In the genomic region with DNA sequence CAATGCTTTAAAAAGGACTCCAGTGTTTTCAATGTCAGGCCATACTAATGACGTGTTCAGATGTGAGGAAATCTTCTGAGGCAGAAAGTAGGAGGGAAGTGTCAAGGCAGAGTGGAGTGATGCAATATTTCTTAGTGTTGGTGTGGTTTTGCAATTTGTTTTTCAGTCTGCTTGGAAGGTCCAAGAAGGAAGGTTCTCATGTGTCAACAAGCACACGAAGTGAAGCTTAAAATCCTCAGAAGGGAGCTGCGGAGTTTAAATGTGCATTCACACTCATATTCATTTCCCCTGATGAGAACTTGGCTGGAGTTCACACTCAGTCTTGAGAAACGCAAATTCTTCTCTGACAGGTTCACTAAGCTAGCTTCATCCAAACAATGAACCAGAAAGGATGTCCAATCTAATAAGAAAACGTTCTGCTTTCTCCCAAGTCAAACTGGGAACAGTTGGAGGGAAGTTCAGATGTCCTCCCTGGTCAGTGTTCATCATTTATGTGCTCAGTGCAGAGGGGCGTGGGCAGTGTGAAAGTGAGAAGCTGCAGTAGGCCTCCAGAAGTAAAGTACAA, we compare ENCODE assay signal across 9 mouse cellular contexts.
DNase-seq lines count a peak whose midpoint lies in the region; ATAC-seq and TF ChIP-seq lines count a peak whose summit lies in the region.
"Had no signal": no experiment of that assay in that cellular context is flagged by ENCODE, and none has a peak within 500 bp of the region (broad histone marks: within the 10 kb centered on the region; RNA-seq: fewer than 3 reads in every experiment).

No protein-coding gene starts in this region.

- TF ChIP-seq POLR2A in spleen, adult 2 months (IDR thresholded peaks at IDR 0.05; ENCODE audit: low read depth, low read length): no peak

- 44% methylated on average over 6 of the region's 6 CpGs for WGBS in embryonic facial prominence, embryonic 14.5 days
- 74% methylated on average over 6 of the region's 6 CpGs for WGBS in embryonic facial prominence, embryonic 10.5 days
- 51% methylated on average over 6 of the region's 6 CpGs for WGBS in spleen, adult 2 months
- 28% methylated on average over 6 of the region's 6 CpGs for WGBS in stomach, embryonic 15.5 days

- peak; percentile 71 for DNase-seq in embryonic facial prominence, embryonic 14.5 days (ENCODE audit: low spot score)
- no peak for DNase-seq in embryonic facial prominence, embryonic 10.5 days (ENCODE audit: low spot score)
- no peak for DNase-seq in spleen, adult 2 months (ENCODE audit: low read depth in 1 of 2, low spot score in 2 of 2)
- no peak for DNase-seq in spleen, adult 18-20 months
- peak; percentile 11 for DNase-seq in kidney, postnatal 10 days
- DNase-seq in natural killer cell, adult 2 months (ENCODE audit: low spot score in 2 of 2): no peak
- DNase-seq: adrenal gland, postnatal 36 days had no signal

- H3K27me3 ChIP-seq in embryonic facial prominence, embryonic 14.5 days (replicated peaks; ENCODE audit: control insufficient read depth, insufficient read depth, low read length): no peaks in the 10 kb centered on the region
- H3K27me3 ChIP-seq in embryonic facial prominence, embryonic 10.5 days (replicated peaks; ENCODE audit: low read depth, poor library complexity, severe bottlenecking): no peaks in the 10 kb centered on the region
- H3K27me3 ChIP-seq in spleen, adult 2 months (ENCODE audit: control insufficient read depth, insufficient read depth, low read length): no peaks in the 10 kb centered on the region
- no peaks in the 10 kb centered on the region for H3K27me3 ChIP-seq in stomach, embryonic 15.5 days (replicated peaks)

- ATAC-seq in embryonic facial prominence, embryonic 14.5 days (ENCODE audit: low read depth): peak; percentile 55; the same call in 1 of the 2 replicates
- ATAC-seq in stomach, embryonic 15.5 days (ENCODE audit: insufficient read depth, low FRiP score, low read depth): peak; percentile 56; the same call in 1 of the 2 replicates
- no peak for ATAC-seq in frontal cortex, adult (ENCODE audit: low TSS enrichment)

- no peak for TF ChIP-seq CTCF in spleen, adult 2 months (IDR thresholded peaks at IDR 0.05; ENCODE audit: extremely low read depth, insufficient read depth, insufficient read length, insufficient replicate concordance)

- H3K9ac ChIP-seq in embryonic facial prominence, embryonic 14.5 days (ENCODE audit: low read depth, low read length): no peak overlapping the region
- no peak overlapping the region for H3K9ac ChIP-seq in stomach, embryonic 15.5 days

- no peak overlapping the region for H3K4me2 ChIP-seq in embryonic facial prominence, embryonic 14.5 days (ENCODE audit: low read depth, low read length)
- H3K4me2 ChIP-seq in stomach, embryonic 15.5 days: no peak overlapping the region

- H3K36me3 ChIP-seq in embryonic facial prominence, embryonic 14.5 days (ENCODE audit: control insufficient read depth, insufficient read depth, low read length): no peaks in the 10 kb centered on the region
- H3K36me3 ChIP-seq in embryonic facial prominence, embryonic 10.5 days (replicated peaks): no peaks in the 10 kb centered on the region
- no peaks in the 10 kb centered on the region for H3K36me3 ChIP-seq in spleen, adult 2 months (ENCODE audit: control insufficient read depth, insufficient read depth, low read length)
- no peaks in the 10 kb centered on the region for H3K36me3 ChIP-seq in stomach, embryonic 15.5 days

- no peaks in the 10 kb centered on the region for H3K9me3 ChIP-seq in embryonic facial prominence, embryonic 14.5 days (ENCODE audit: control insufficient read depth, low read length)
- no peaks in the 10 kb centered on the region for H3K9me3 ChIP-seq in embryonic facial prominence, embryonic 10.5 days
- no peaks in the 10 kb centered on the region for H3K9me3 ChIP-seq in stomach, embryonic 15.5 days

- no peak overlapping the region for H3K4me3 ChIP-seq in embryonic facial prominence, embryonic 14.5 days (ENCODE audit: low read depth, low read length)
- no peak overlapping the region for H3K4me3 ChIP-seq in embryonic facial prominence, embryonic 10.5 days
- no peak overlapping the region for H3K4me3 ChIP-seq in spleen, adult 2 months (ENCODE audit: extremely low read depth, insufficient read depth, insufficient read length)
- H3K4me3 ChIP-seq in stomach, embryonic 15.5 days (replicated peaks): no peak overlapping the region

- peaks cover 3% of the 10 kb centered on the region; the same call in 1 of the 2 replicates for H3K4me1 ChIP-seq in embryonic facial prominence, embryonic 14.5 days (ENCODE audit: control insufficient read depth, insufficient read depth, low read length)
- peaks cover 6% of the 10 kb centered on the region for H3K4me1 ChIP-seq in embryonic facial prominence, embryonic 10.5 days
- H3K4me1 ChIP-seq in spleen, adult 2 months (ENCODE audit: control insufficient read depth, insufficient read depth, insufficient read length): peaks cover 2% of the 10 kb centered on the region; the same call in 1 of the 2 replicates
- H3K4me1 ChIP-seq in stomach, embryonic 15.5 days: no peaks in the 10 kb centered on the region

- H3K27ac ChIP-seq in embryonic facial prominence, embryonic 14.5 days (replicated peaks; ENCODE audit: low read depth, low read length): no peak overlapping the region; the same call in 1 of the 2 replicates
- no peak overlapping the region for H3K27ac ChIP-seq in embryonic facial prominence, embryonic 10.5 days (replicated peaks)
- 0 out of 2 replicates have a peak overlapping the region, but pooled peaks have one; percentile 41 for H3K27ac ChIP-seq in spleen, adult 2 months (ENCODE audit: insufficient read depth, low read length)
- H3K27ac ChIP-seq in stomach, embryonic 15.5 days: peak overlapping the region; percentile 31

Comparison
In these comparisons a context has a peak if more than half of its experiments do, and no peak if none do; other contexts are left out.
1. DNase-seq: peak in embryonic facial prominence, embryonic 14.5 days (single experiment) and kidney, postnatal 10 days (single experiment); none in embryonic facial prominence, embryonic 10.5 days (single experiment), spleen, adult 2 months (0 of 2), spleen, adult 18-20 months (0 of 2) and natural killer cell, adult 2 months (0 of 2).
2. H3K27ac ChIP-seq: peak in spleen, adult 2 months (single experiment) and stomach, embryonic 15.5 days (single experiment); none in embryonic facial prominence, embryonic 14.5 days (single experiment) and embryonic facial prominence, embryonic 10.5 days (single experiment).